Mouse (Mus musculus): ENCODE measurements around the gene Srp14.
A peak's percentile ranks its signal among the peaks of the same experiment; 100 is the strongest.

Srp14 gene

GRCm38 (mm10) chr2:118431589-118431988 is 47.9 kb downstream of the Srp14 start:
- peak; percentile 26 for DNase-seq (ENCODE audit: low read depth, low spot score)

DNA sequence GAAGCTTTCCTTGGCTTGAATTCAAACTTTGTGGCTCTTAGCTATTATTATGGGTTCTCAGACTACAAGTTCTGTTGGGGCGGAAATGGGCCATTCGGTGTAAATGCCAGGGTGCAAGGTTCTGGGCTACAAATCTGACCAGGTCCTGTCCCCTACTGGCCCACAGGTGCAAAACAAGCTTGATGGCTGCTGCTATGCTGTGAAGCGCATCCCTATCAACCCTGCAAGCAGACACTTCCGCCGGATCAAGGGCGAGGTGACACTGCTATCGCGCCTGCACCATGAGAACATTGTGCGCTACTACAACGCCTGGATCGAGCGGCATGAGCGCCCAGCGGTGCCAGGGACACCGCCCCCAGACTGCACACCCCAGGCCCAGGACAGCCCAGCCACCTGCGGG is 48.9 kb downstream of the Srp14 start:
- no peak for DNase-seq (ENCODE audit: low read depth, low spot score)

DNA sequence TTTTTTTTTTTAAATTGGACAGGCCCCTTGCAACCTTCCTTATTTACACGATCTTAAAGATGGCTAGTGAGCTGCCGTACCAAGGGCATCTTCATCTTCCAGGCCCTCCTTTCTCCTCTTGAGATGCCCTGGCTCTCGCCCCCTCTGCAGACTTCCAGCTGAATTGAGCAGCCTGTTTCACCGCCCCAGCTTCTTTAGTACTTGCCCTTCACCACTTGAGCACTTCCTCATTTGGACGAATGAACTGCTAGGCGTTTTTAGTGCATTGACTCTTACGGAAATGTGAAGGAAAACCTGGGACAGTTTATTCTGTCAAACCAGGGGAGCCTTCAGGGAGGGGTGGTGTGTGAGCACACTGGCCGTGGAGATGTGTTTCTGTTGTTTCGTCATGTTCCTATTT is 50.2 kb downstream of the Srp14 start:
- no peak for DNase-seq (ENCODE audit: low read depth, low spot score)

DNA sequence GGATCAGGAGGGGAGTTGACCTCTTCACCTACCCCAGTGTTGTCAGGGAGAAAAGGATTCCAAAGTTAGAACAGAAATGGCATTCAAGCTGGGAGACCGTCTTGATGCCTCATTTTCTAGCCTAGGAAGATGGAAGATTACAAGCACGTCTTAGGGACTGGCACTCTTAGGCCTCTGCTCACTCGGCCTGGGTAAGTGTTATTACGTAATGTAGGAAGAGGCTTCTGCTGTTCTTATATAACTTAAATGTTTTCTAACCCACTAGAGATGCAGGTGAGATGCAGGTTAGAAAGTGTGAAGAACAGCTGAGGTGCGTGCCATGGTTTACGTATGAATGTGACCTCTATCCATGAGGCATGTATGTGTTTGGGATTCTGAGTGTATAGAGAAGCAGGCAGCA is 51.2 kb downstream of the Srp14 start:
- no peak for DNase-seq (ENCODE audit: low read depth, low spot score)

Data from forelimb bud, embryonic 11.5 days (tissue).